Mouse (Mus musculus) cerebellum, adult 2 months (tissue): ENCODE data around the gene Gm49354.

Source experiments
- CTCF ChIP-seq: fragments of 200-500 bp; IDR thresholded peaks from 2 replicates; pipeline ENCODE4 v1.5.1; 2011; ENCODE audit warnings: low read depth, mild to moderate bottlenecking, control low read depth, low read length, moderate library complexity, borderline replicate concordance; ENCODE audit not compliant: insufficient read depth
- POLR2A ChIP-seq: fragments of 200-500 bp; IDR thresholded peaks from 2 replicates; pipeline ENCODE4 v1.6.1; 2011; ENCODE audit warnings: low read length, control low read depth, borderline replicate concordance; ENCODE audit not compliant: insufficient read depth

GRCm38 (mm10) chr13:59800077-59800476 is 18.0 kb upstream of the Gm49354 start:
- no peak for TF ChIP-seq POLR2A
- TF ChIP-seq CTCF, result no peak
